Mouse (Mus musculus) brain, embryonic 14.5 days (tissue): ENCODE results near the gene 1700016D06Rik.

ENCODE experiments used
- CTCF ChIP-seq: fragments of 200-500 bp; IDR thresholded peaks from 2 replicates; pipeline ENCODE4 v1.5.1; 2012; ENCODE audit warnings: inconsistent platforms, mild to moderate bottlenecking, moderate library complexity, borderline replicate concordance; ENCODE audit not compliant: insufficient read depth, insufficient read length; ENCODE audit errors: extremely low read depth
- POLR2A ChIP-seq: fragments of 200-500 bp; IDR thresholded peaks from 2 replicates; pipeline ENCODE4 v1.6.1; 2012; ENCODE audit warnings: mild to moderate bottlenecking, inconsistent platforms, borderline replicate concordance; ENCODE audit not compliant: poor library complexity, insufficient read depth, insufficient read length, severe bottlenecking; ENCODE audit errors: extremely low read depth

DNA sequence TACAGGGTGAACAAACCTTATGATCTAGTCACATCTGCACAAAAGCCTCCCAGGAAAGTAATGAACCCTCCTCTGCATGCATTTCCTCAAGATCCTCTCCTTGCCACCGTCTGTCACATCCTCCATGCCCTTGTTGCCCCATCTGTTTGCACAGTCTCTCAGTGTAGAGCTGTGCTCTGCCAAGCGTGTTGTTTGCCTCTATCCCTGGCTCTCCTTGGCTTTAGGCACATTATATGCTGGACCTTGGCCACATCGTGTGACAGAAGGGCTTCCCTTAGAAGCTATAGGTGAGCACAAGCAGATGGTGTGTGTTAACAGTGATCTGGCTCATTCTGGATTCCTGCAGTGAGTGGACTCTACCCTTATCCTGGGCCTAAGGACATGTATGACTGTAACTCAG lies 38.9 kb downstream of the 1700016D06Rik start:
- TF ChIP-seq CTCF (no peak), POLR2A (no peak)
